Mouse (Mus musculus) olfactory bulb, adult 2 months (tissue): Measurements from ENCODE around the gene Gabra2. TPM values are rescaled to one million over a fixed set of nuclear protein-coding genes. Genes with fewer than 3 reads are reported as not detected.

Experiments used
- H3K27ac ChIP-seq: fragments of 200-500 bp; 2 replicates; pipeline ENCODE4 v1.5.1; 2012; ENCODE audit warnings: low read depth, low read length; ENCODE audit not compliant: insufficient read depth
- H3K4me1 ChIP-seq: fragments of 200-500 bp; 2 replicates; pipeline ENCODE4 v1.6.1; 2012; ENCODE audit warnings: low read length; ENCODE audit not compliant: control insufficient read depth, insufficient read depth
- H3K4me3 ChIP-seq: fragments of 200-500 bp; 2 replicates; pipeline ENCODE4 v1.5.1; 2012; ENCODE audit warnings: mild to moderate bottlenecking, low read depth, low read length, moderate library complexity; ENCODE audit not compliant: insufficient read depth
- CTCF ChIP-seq: fragments of 200-500 bp; IDR thresholded peaks from 2 replicates; pipeline ENCODE4 v1.5.1; 2012; ENCODE audit warnings: low read depth, mild to moderate bottlenecking, low read length, moderate library complexity; ENCODE audit not compliant: insufficient read depth
- POLR2A ChIP-seq: fragments of 200-500 bp; IDR thresholded peaks from 2 replicates; pipeline ENCODE4 v1.6.1; 2012; ENCODE audit warnings: mild to moderate bottlenecking, low read depth, low read length, moderate library complexity; ENCODE audit not compliant: insufficient read depth
- WGBS: fragments of 180-500 bp; shearing (Covaris S2); methylation state at CpG from one replicate; pipeline ENCODE4 v1.1.7; 2018; 5-methylcytosine and 5-hydroxymethylcytosine counted together
- polyA plus RNA-seq: library from polyadenylated mRNA; stranded (reverse); fragments of >200 nt; gene quantifications from 2 replicates; pipeline ENCODE4 v1.2.4, GENCODE M21; 2012; ENCODE audit warnings: low replicate concordance; ENCODE audit not compliant: missing spikeins, insufficient read depth, insufficient read length

The Gabra2 gene
- polyA plus RNA-seq, 1 experiment = not detected

DNA sequence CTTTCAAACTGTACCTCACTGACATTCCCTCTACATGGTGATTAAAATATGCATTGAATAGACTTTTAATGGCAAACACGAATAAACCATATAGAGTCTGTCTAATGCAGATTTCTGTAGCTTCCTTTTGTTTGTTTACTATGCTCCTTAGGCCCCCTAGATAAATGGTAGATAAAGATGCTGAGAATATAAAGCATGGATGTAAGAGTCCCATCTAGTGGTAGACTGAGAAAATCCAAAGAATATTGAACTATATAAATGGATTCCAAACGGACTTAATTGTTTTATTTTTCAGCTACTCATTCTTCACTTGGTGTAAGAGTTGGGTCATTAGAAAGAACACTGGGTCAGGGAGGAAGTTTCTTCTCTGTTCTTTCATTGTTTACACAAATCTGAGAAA is 102.4 kb downstream of the Gabra2 start:
- Histone ChIP-seq H3K27ac (no peak overlapping the region), H3K4me1 (peaks cover 5% of the 10 kb centered on the region; the same call in 1 of the 2 replicates), H3K4me3 (no peak overlapping the region)
- WGBS = 45% methylated on average over 2 of the region's 2 CpGs
- TF ChIP-seq CTCF (no peak), POLR2A (no peak)

DNA sequence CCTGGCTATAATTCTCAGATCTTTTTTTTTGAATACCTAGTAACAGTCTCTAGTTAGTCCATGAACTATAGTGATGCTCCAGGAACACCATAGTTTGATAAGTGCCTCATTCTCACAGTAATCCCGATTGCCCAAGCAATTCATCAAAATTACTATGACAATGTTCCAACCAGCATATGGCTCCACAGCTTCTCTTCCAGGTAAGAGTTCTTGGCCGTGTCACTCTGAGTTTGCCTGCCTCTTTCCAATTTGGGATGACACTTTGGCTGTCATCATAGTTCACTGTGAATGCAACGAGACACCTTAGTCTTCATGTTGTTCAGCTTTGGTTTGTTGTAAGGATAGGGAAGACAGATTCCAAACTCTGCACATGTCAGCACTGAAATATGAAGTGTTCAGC is 104.8 kb downstream of the Gabra2 start:
- TF ChIP-seq POLR2A (no peak), CTCF (no peak)
- Histone ChIP-seq H3K4me1 (0 out of 2 replicates have a peak, but pooled peaks cover 2% of the 10 kb centered on the region), H3K4me3 (no peak overlapping the region), H3K27ac (no peak overlapping the region)
- 84% methylated on average over 3 of the region's 3 CpGs for WGBS
